Mouse (Mus musculus): Measurements from ENCODE around the gene Zfp280c. TPM values are rescaled to one million over a fixed set of nuclear protein-coding genes. Genes with fewer than 3 reads are reported as not detected.

Zfp280c gene
- 7.5 TPM for polyA plus RNA-seq (2014; fragmentation: Illumina TruSeq; extraction: RNeasy Lipid Tissue Mini Kit (QIAGEN cat#74804); ENCODE audit: low read depth, low replicate concordance)

DNA sequence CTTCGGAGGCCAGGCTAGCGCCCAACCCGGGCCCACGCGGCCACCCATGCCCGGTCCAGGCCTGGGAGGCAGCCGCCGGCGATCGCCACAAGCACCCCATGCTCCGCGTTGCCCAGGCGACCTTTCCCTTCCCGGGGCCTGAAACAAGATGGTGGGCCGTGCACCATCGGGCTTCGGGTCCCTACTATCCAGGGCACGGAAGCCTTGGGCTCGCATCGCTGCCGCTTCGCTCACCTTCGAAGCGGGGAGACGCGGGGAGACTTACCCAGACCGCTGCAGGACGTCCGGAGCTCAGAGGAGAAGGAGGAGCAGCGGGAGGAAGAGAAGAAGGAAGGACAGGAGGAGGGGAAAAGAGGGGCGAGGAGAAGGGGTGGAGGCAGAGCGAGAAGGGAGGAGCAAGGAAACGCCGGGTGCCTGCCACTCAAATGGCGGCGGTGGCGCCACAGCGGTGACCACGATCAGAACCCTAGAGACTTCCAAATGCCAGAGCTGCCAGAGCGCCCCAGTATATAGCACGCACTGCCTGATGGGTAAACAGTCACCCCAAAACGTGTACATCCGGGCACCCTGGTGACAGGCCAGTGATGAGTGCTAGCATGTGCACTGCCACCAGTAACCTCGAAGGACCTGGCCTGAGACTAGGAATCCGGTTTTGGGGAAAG, at the start of gene Zfp280c:
TSS of gene Zfp280c (minus strand) at position 406 of the 662 bp plus-strand sequence.

GRCm38 (mm10) chrX:48623379-48624053, 29.2 kb upstream of the Zfp280c start, which contains the start of gene Slc25a14:
Gene Slc25a14 (plus strand): TSS chrX:48623413.

DNA sequence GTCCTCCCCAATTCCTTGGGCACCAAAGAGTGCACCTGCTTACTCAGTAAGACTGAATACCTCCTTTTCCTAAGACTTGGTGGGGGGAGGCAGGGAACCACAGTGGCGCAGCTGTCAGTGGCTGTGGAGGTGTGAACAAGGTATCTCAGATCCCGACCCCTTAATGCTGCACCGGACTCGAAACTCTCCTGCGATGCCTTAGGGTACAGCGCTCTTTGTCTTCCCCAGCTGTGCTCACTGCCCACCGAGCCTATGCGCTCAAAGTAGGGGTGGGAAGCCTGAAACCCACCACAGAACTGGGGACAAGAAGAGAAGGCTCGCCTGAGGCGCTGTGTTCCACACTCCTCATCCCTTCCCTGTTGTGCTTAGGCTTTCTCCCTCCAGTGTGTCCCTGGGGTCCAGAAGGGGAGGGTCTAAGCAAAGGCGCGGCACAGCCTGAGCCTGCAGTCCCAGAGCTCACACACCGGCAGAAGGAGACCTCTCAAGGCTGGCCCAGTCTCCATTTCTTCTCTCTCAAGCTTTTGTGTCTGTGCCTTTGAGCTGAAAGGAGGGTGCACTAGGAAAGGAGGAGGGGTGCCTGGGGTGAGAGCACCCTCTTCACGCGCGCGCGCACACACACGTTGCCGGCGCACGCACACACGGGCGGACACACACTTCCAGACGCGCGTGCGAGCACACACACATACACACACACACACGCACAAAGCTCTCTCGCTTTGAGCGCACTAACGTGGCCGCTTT, 75.3 kb downstream of the Zfp280c start, which contains the start of gene Rab33a:
TSS of gene Rab33a (plus strand) at position 478 of the 741 bp plus-strand sequence.

GRCm38 (mm10) chrX:48513166-48513807, 81.0 kb downstream of the Zfp280c start, which contains the start of gene Aifm1:
Gene Aifm1 (minus strand): TSS chrX:48513563.

Other genes with a start within 250 kb of the Zfp280c start
- gene Elf4, start 131.4 kb downstream of the Zfp280c start, polyA plus RNA-seq (2014; fragmentation: Illumina TruSeq; extraction: RNeasy Lipid Tissue Mini Kit (QIAGEN cat#74804); ENCODE audit: low read depth, low replicate concordance) = 5.7 TPM
- 105 TPM for gene Aifm1, start 80.9 kb downstream of the Zfp280c start, polyA plus RNA-seq (2014; fragmentation: Illumina TruSeq; extraction: RNeasy Lipid Tissue Mini Kit (QIAGEN cat#74804); ENCODE audit: low read depth, low replicate concordance)
- 0.97 TPM for gene Rab33a, start 75.2 kb downstream of the Zfp280c start, polyA plus RNA-seq (2014; fragmentation: Illumina TruSeq; extraction: RNeasy Lipid Tissue Mini Kit (QIAGEN cat#74804); ENCODE audit: low read depth, low replicate concordance)
- gene Slc25a14, start 28.9 kb upstream of the Zfp280c start, polyA plus RNA-seq (2014; fragmentation: Illumina TruSeq; extraction: RNeasy Lipid Tissue Mini Kit (QIAGEN cat#74804); ENCODE audit: low read depth, low replicate concordance) = 2.7 TPM
- gene Gpr119, start 80.0 kb upstream of the Zfp280c start, polyA plus RNA-seq (2014; fragmentation: Illumina TruSeq; extraction: RNeasy Lipid Tissue Mini Kit (QIAGEN cat#74804); ENCODE audit: low read depth, low replicate concordance) = not detected
- 5.0 TPM for gene Rbmx2, start 100.5 kb upstream of the Zfp280c start, polyA plus RNA-seq (2014; fragmentation: Illumina TruSeq; extraction: RNeasy Lipid Tissue Mini Kit (QIAGEN cat#74804); ENCODE audit: low read depth, low replicate concordance)